Mouse (Mus musculus) limb, embryonic 14.5 days (tissue): ENCODE data around the gene Tpcn1. TPM values are rescaled to one million over a fixed set of nuclear protein-coding genes. Genes with fewer than 3 reads are reported as not detected.
A peak's percentile ranks its signal among the peaks of the same experiment; 100 is the strongest.

Experiments used
- ATAC-seq: fragments of 200-750 bp; cut with Nextera tagmentation; 2 replicates; pipeline ENCODE4 v1.8.0; 2017; ENCODE audit warnings: low read depth, moderate number of reproducible peaks, moderate TSS enrichment; ENCODE audit not compliant: low FRiP score
- DNase-seq: peaks from one replicate; pipeline ENCODE4 v3.0.0-alpha.2; 2015; ENCODE audit warnings: low spot score
- H3K27ac ChIP-seq: fragments of 300-500 bp; sonication (generic); replicated peaks from 2 replicates; pipeline ENCODE4 v1.5.1; 2014; ENCODE audit warnings: low read depth, mild to moderate bottlenecking, low read length, moderate library complexity, mixed read lengths
- H3K27me3 ChIP-seq: fragments of 300-500 bp; sonication (generic); 2 replicates; pipeline ENCODE4 v1.6.1; 2014; ENCODE audit warnings: low read length, mixed read lengths; ENCODE audit not compliant: control insufficient read depth, insufficient read depth
- H3K36me3 ChIP-seq: fragments of 300-500 bp; sonication (generic); 2 replicates; pipeline ENCODE4 v1.6.1; 2014; ENCODE audit warnings: mild to moderate bottlenecking, low read length, moderate library complexity, mixed read lengths; ENCODE audit not compliant: control insufficient read depth, insufficient read depth
- H3K4me1 ChIP-seq: fragments of 300-500 bp; sonication (generic); 2 replicates; pipeline ENCODE4 v1.6.1; 2014; ENCODE audit warnings: antibody characterized with exemption, low read length, mixed read lengths; ENCODE audit not compliant: control insufficient read depth, insufficient read depth
- H3K4me2 ChIP-seq: fragments of 300-500 bp; sonication (generic); replicated peaks from 2 replicates; pipeline ENCODE4 v1.6.1; 2014; ENCODE audit warnings: low read depth, mild to moderate bottlenecking, low read length, moderate library complexity; ENCODE audit not compliant: severe bottlenecking
- H3K4me3 ChIP-seq: fragments of 300-500 bp; sonication (generic); replicated peaks from 2 replicates; pipeline ENCODE4 v1.5.1; 2014; ENCODE audit warnings: low read length
- H3K9ac ChIP-seq: fragments of 300-500 bp; sonication (generic); 2 replicates; pipeline ENCODE4 v1.6.1; 2014; ENCODE audit warnings: mild to moderate bottlenecking, low read depth, low read length, moderate library complexity; ENCODE audit not compliant: severe bottlenecking
- H3K9me3 ChIP-seq: fragments of 300-500 bp; sonication (generic); 2 replicates; pipeline ENCODE4 v1.6.1; 2016; ENCODE audit warnings: low read length; ENCODE audit not compliant: control insufficient read depth
- POLR2A ChIP-seq: fragments of 200-500 bp; IDR thresholded peaks from 2 replicates; pipeline ENCODE4 v1.8.0; 2012; ENCODE audit warnings: inconsistent platforms, mild to moderate bottlenecking, moderate library complexity, borderline replicate concordance; ENCODE audit not compliant: insufficient read depth, insufficient read length; ENCODE audit errors: extremely low read depth
- WGBS: fragments of 180-500 bp; shearing (Covaris S2); extraction: QIAGEN DNeasy Blood & Tissue Kit; methylation state at CpG from one replicate; pipeline ENCODE4 v1.1.7; 2014; 5-methylcytosine and 5-hydroxymethylcytosine counted together
- polyA plus RNA-seq, 2 experiments: library from polyadenylated mRNA; depleted of rRNA in 1 of 2; stranded (reverse) in 1 of 2; unstranded in 1 of 2; fragments of >200 nt; fragmentation: Nextera tagmentation in 1 of 2; extraction: Ambion mirVana in 1 of 2; gene quantifications; 2 replicates each; pipeline versions ENCODE4 v1.2.1 to v1.2.3; 2012 to 2014

Tpcn1 gene
- polyA plus RNA-seq, 2 experiments: 25.2 to 47.1 TPM

DNA sequence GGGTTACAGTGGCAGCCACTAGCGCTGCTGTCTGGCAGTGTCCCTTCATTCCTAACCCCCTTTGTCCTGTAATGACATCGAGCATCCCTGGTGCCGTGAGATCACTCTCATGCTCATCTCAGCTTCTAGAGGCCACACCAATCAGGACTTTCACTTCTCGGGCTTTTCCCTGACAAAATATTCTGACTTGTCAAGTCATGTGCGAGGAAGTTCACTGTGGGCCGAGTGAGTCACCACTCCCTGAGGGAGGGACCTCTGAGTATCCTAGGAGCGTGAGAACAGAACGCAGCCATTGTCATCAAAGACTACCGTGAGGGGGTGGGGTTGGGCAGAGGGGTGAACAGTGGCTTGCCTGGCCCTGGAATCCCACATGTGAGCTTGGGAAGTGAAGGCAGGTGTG, 70.9 kb downstream of the Tpcn1 start:
- Histone ChIP-seq H3K4me2 (no peak overlapping the region), H3K27ac (no peak overlapping the region), H3K27me3 (no peaks in the 10 kb centered on the region), H3K4me3 (no peak overlapping the region), H3K9me3 (no peaks in the 10 kb centered on the region), H3K36me3 (no peaks in the 10 kb centered on the region), H3K4me1 (peaks cover 29% of the 10 kb centered on the region), H3K9ac (no peak overlapping the region)
- DNase-seq (no peak), ATAC-seq (no peak)
- TF ChIP-seq POLR2A: no peak
- WGBS: 58% methylated on average over 9 of the region's 9 CpGs

DNA sequence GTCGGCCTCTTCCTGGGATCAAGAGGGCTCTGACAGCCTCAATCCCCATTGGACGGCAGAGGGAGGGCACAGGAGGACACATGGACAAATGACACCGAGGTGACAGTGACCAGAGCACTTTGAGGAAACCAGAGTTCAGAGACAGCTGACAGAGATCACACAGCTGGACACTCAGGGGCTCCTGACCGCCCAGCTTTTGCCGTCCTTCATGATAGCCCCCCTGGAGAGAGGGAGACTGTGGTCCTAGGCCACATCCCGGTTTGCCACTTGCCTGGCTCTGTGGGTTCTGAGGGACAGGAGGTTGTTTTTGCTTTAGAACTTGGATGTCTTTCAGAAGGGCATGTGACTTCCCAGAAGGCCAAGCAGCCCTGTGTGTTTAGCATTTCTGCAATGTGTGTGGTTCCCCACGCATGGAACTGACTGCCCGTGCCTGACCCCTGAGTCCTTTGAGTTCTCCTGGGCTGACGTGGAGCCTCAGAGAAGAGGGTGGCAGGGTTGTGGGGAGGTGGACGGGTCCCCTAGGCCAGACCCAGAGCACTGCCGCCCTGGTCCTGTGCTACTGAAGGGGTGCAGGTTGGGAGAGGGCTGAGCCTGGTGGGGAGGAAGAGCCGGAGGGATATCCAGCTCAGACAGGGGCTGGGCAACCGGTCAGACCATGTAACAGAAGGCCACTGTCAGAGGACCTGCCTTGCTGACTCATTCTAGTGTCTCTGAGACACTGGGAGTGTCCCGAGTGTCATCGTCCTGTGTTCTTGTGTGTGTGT, 72.1 kb downstream of the Tpcn1 start:
- peaks cover 32% of the 10 kb centered on the region for H3K4me1 ChIP-seq
- no peak overlapping the region for H3K4me2 ChIP-seq
- H3K9me3 ChIP-seq: no peaks in the 10 kb centered on the region
- no peaks in the 10 kb centered on the region for H3K36me3 ChIP-seq
- H3K4me3 ChIP-seq: no peak overlapping the region
- WGBS: 53% methylated on average over 15 of the region's 15 CpGs
- TF ChIP-seq POLR2A: no peak
- H3K27ac ChIP-seq: no peak overlapping the region
- no peak overlapping the region for H3K9ac ChIP-seq
- no peak for DNase-seq
- no peak for ATAC-seq
- no peaks in the 10 kb centered on the region for H3K27me3 ChIP-seq

DNA sequence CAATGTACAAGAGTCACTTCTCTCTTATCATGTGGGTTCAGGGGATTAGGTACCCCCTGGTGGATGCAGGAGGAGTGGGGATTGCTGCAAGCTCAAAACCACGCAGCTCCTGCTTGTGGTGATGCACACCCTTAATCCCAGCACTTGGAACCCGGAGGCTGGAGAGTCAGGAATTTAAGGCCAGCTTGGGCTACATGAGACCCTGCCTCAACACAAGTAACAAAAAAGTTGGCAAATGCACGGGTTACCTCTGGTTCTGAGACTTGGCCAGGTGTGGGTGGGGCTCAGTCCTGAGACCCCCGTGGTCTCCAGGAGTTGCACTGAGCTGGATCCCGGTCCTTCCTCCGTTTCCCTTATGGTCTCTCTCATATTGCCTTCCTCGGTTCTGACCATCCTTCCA, 73.0 kb downstream of the Tpcn1 start:
- Histone ChIP-seq H3K36me3 (no peaks in the 10 kb centered on the region), H3K4me1 (peaks cover 36% of the 10 kb centered on the region), H3K4me2 (no peak overlapping the region), H3K9me3 (no peaks in the 10 kb centered on the region), H3K27me3 (no peaks in the 10 kb centered on the region), H3K27ac (no peak overlapping the region; the same call in 1 of the 2 replicates), H3K9ac (no peak overlapping the region), H3K4me3 (no peak overlapping the region)
- ATAC-seq (no peak), DNase-seq (no peak)
- 74% methylated on average over 7 of the region's 7 CpGs for WGBS
- no peak for TF ChIP-seq POLR2A

DNA sequence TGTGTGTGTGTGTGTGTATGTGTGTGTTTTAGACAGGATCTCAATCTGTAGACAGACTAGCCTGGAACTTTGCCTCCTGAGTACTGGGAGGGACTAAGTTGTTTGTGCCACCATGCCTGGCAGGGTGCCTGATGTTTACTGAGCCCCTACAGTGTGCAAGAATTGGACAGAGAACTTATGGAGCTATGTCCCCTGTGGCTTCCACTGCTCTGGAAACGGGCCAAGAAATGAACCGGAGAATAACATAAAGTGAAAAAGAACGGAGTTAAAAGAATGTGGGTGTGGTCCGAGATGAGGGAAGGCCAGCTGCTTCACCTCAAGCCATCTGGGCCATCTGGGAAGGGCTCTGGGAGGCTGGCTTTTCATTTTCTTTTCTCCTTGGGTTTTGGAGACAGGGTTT, 73.7 kb downstream of the Tpcn1 start:
- Histone ChIP-seq H3K4me1 (peaks cover 36% of the 10 kb centered on the region), H3K4me3 (no peak overlapping the region), H3K4me2 (no peak overlapping the region), H3K27ac (no peak overlapping the region; the same call in 1 of the 2 replicates), H3K27me3 (no peaks in the 10 kb centered on the region), H3K9me3 (no peaks in the 10 kb centered on the region), H3K9ac (no peak overlapping the region), H3K36me3 (no peaks in the 10 kb centered on the region)
- peak; percentile 79 for DNase-seq
- TF ChIP-seq POLR2A: no peak
- ATAC-seq: no peak
- 4% methylated on average over 4 of the region's 4 CpGs for WGBS

DNA sequence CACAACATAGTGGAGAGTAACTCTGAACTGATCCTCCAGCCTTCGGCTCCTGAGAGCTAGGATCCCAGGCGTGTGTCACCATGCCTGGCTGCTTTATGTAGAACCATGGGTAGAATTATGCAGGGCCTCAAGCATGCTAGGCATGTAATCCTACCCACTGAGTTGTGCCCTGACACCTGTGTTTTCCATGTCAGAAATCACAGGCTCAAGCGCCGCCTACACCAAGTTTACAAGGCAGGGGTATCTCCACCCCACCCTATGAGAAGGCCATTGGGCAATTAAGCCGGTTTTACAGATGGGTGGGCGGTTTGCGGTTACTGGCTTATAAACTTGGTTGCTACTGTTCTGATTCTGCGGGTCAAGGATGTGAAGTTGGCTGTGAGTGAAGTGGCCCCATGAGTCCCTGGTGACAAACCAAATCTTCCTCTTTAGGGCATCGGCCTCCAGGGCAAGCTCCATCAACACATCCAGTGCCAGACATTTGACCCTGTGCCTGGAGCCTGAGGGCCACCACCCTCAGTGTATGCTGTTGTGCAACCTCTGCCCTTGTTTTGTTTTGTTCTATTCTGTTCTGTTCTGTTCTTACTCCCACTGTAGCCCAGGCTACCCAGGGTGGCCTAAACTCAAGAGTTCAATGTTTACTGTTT, 74.3 kb downstream of the Tpcn1 start:
- Histone ChIP-seq H3K36me3 (no peaks in the 10 kb centered on the region), H3K4me2 (no peak overlapping the region), H3K9ac (no peak overlapping the region), H3K9me3 (no peaks in the 10 kb centered on the region), H3K4me3 (no peak overlapping the region), H3K27ac (no peak overlapping the region), H3K4me1 (peaks cover 36% of the 10 kb centered on the region), H3K27me3 (no peaks in the 10 kb centered on the region)
- DNase-seq (peak; percentile 20), ATAC-seq (peak; percentile 16; the same call in 1 of the 2 replicates)
- WGBS: 37% methylated on average over 9 of the region's 9 CpGs
- no peak for TF ChIP-seq POLR2A
